9 mouse cellular contexts compared by ENCODE assay signal in the genomic region with DNA sequence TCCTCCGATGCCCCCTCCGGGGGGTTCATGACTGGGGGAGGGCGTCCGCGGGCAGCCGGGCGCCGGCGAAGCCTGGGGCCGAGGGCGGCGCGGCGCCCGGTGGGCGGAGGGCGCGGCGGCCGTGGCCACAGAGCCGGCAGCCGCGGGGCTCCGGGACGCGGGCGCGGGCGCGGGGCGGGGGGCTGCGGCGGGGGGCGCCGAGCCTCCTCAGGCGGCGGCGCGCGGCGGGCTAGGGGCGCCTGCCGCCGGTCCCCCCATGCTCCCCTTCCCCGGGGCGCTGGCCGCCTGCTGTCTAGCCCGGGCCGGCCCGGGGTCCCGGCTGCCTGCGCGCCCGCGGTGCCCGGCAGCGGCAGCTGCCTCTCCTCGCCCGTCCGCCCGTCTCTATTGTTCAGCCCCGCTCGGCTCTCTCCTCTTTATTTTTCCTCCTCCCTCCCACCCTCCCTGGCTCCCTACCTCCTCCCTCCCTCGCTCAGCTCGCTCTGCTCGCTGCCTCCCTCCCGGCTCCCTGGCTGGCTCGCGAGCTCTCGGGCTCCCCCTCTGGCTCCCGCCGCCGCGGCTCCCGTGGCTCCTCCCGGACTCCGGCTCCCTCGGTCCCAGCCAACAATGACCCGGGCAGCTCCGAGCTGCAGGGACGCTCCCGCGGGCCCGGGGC. TPM values are rescaled to one million over a fixed set of nuclear protein-coding genes. Genes with fewer than 3 reads are reported as not detected.
A peak's percentile ranks its signal among the peaks of the same experiment; 100 is the strongest.
DNase-seq lines count a peak whose midpoint lies in the region; ATAC-seq lines count a peak whose summit lies in the region.
"Had no signal": no experiment of that assay in that cellular context is flagged by ENCODE, and none has a peak within 500 bp of the region (broad histone marks: within the 10 kb centered on the region; RNA-seq: fewer than 3 reads in every experiment).

A gene (minus strand): TSS at position 382 of the 652 bp plus-strand sequence.

- peaks cover 3% of the 10 kb centered on the region; the same call in 1 of the 2 replicates for H3K9me3 ChIP-seq in hindbrain, embryonic 15.5 days

- peak within 1 kb of the TSS; percentile 99 for H3K27ac ChIP-seq in hindbrain, embryonic 15.5 days (replicated peaks)
- H3K27ac ChIP-seq: macrophage had no signal

- DNase-seq in T-cell, adult 2 months (ENCODE audit: low spot score): peak; percentile 10
- DNase-seq in cerebellum, postnatal 14 days: peak; percentile 86 to 88
- DNase-seq in gastrocnemius, adult 18-20 months (ENCODE audit: low spot score): peak; percentile 91
- DNase-seq in layer of hippocampus, postnatal 25 days (ENCODE audit: extremely low spot score in 1 of 2, low spot score in 1 of 2): peak; percentile 86 to 90
- DNase-seq in lung, postnatal 14 days: peak; percentile 93
- DNase-seq in retina, postnatal 7 days (ENCODE audit: low read depth, low spot score): peak; percentile 84
- DNase-seq in urinary bladder, postnatal 14 days (ENCODE audit: low spot score): peak; percentile 91

- H3K4me3 ChIP-seq in hindbrain, embryonic 15.5 days: peak within 1 kb of the TSS; percentile 96

- ATAC-seq in hindbrain, embryonic 15.5 days (ENCODE audit: low FRiP score, low read depth): peak; percentile 94

- peak within 1 kb of the TSS; percentile 78 for H3K4me2 ChIP-seq in hindbrain, embryonic 15.5 days

- peaks cover 43% of the 10 kb centered on the region for H3K4me1 ChIP-seq in hindbrain, embryonic 15.5 days (replicated peaks)

- no peaks in the 10 kb centered on the region for H3K27me3 ChIP-seq in hindbrain, embryonic 15.5 days

- WGBS in hindbrain, embryonic 15.5 days: under 1% methylated on average over 31 of the region's 84 CpGs

- peak within 1 kb of the TSS; percentile 97 for H3K9ac ChIP-seq in hindbrain, embryonic 15.5 days

- no peaks in the 10 kb centered on the region for H3K36me3 ChIP-seq in hindbrain, embryonic 15.5 days

RNA-seq across cellular contexts. Expression of the gene that starts here (rescaled TPM):
- 10 to 100 TPM; 18.6 to 24.1 TPM for total RNA-seq in gastrocnemius, adult 18-20 months (2021)
- 24.6 and 26.5 TPM in 2 replicates for polyA plus RNA-seq in hindbrain, embryonic 15.5 days (2015; fragmentation: Nextera tagmentation; extraction: Ambion mirVana)
- 100 to 1,000 TPM; 456 to 578 TPM for total RNA-seq in layer of hippocampus, postnatal 25 days (2021)

Comparison
In these comparisons a context has a peak if more than half of its experiments do, and no peak if none do; other contexts are left out.
1. Peak in every context shown above with its lines: DNase-seq, ATAC-seq, H3K4me3 ChIP-seq and H3K27ac ChIP-seq.
2. RNA of the gene that starts here (total RNA-seq): 456 to 578 TPM in layer of hippocampus, postnatal 25 days; 18.6 to 24.1 TPM in gastrocnemius, adult 18-20 months; every median in the first group is over 10 times any median in the second.
3. DNase-seq: peak in every context shown above with its lines; median percentile 93 in lung, postnatal 14 days; 91 in gastrocnemius, adult 18-20 months; 91 in urinary bladder, postnatal 14 days; 88 in layer of hippocampus, postnatal 25 days; 87 in cerebellum, postnatal 14 days; 84 in retina, postnatal 7 days; 10 in T-cell, adult 2 months.